Mouse (Mus musculus) G1E-ER4 (cell line): ENCODE data around the gene Col18a1. TPM values are rescaled to one million over a fixed set of nuclear protein-coding genes. Genes with fewer than 3 reads are reported as not detected.

ENCODE experiments used
- GATA1 ChIP-seq: IDR thresholded peaks from one replicate; pipeline ENCODE4 v1.8.0; 2012; ENCODE audit warnings: low read length, inconsistent platforms
- polyA plus RNA-seq: library from polyadenylated mRNA; stranded (reverse); fragments of >175 nt; gene quantifications from 2 replicates; pipeline ENCODE4 v1.2.3, GENCODE M21; 2012

The Col18a1 gene
- 202 and 252 TPM in 2 replicates for polyA plus RNA-seq

- TF ChIP-seq GATA1: no peak
These were observed at the start of gene Col18a1 for GRCm38 (mm10) chr10:77165963-77166717. TSS of gene Col18a1 (minus strand) at chr10:77166548.

- TF ChIP-seq GATA1: peak; percentile 82
These were observed 49.3 kb upstream of the Col18a1 start for GRCm38 (mm10) chr10:77215641-77216040.

GRCm38 (mm10) chr10:77214586-77214985, 48.2 kb upstream of the Col18a1 start:
- no peak for TF ChIP-seq GATA1

GRCm38 (mm10) chr10:77213483-77213882, 47.1 kb upstream of the Col18a1 start:
- no peak for TF ChIP-seq GATA1

- TF ChIP-seq GATA1: no peak
These were observed 46.2 kb upstream of the Col18a1 start for GRCm38 (mm10) chr10:77212354-77213120.

- TF ChIP-seq GATA1: no peak
These were observed 44.8 kb upstream of the Col18a1 start for GRCm38 (mm10) chr10:77211116-77211570.

- no peak for TF ChIP-seq GATA1
These were observed 44.3 kb upstream of the Col18a1 start for GRCm38 (mm10) chr10:77210666-77211065.

GRCm38 (mm10) chr10:77209261-77209660, 42.9 kb upstream of the Col18a1 start:
- TF ChIP-seq GATA1: no peak

- TF ChIP-seq GATA1: no peak
These were observed 40.3 kb upstream of the Col18a1 start for GRCm38 (mm10) chr10:77206565-77207079.

GRCm38 (mm10) chr10:77206134-77206533, 39.8 kb upstream of the Col18a1 start:
- no peak for TF ChIP-seq GATA1

GRCm38 (mm10) chr10:77203960-77204359, 37.6 kb upstream of the Col18a1 start:
- no peak for TF ChIP-seq GATA1

- TF ChIP-seq GATA1: no peak
These were observed 35.6 kb upstream of the Col18a1 start for GRCm38 (mm10) chr10:77201919-77202318.

- TF ChIP-seq GATA1: no peak
These were observed 33.9 kb upstream of the Col18a1 start for GRCm38 (mm10) chr10:77200295-77200694.

- no peak for TF ChIP-seq GATA1
These were observed 32.9 kb upstream of the Col18a1 start for GRCm38 (mm10) chr10:77199229-77199628.

- no peak for TF ChIP-seq GATA1
These were observed 31.3 kb upstream of the Col18a1 start for GRCm38 (mm10) chr10:77197469-77198209.

- no peak for TF ChIP-seq GATA1
These were observed 30.3 kb upstream of the Col18a1 start for GRCm38 (mm10) chr10:77196676-77197075.

- TF ChIP-seq GATA1: no peak
These were observed 29.8 kb upstream of the Col18a1 start for GRCm38 (mm10) chr10:77196115-77196514.
